Mouse (Mus musculus) liver, embryonic 14.5 days (tissue): ENCODE results near the gene Avil.

Experiments
- CTCF ChIP-seq: IDR thresholded peaks from 2 replicates; pipeline ENCODE4 v1.5.1; 2016; ENCODE audit warnings: antibody characterized with exemption, low read depth, control low read depth
- EP300 ChIP-seq: IDR thresholded peaks from 2 replicates; pipeline ENCODE4 v1.6.1; 2016; ENCODE audit warnings: antibody characterized with exemption, low read depth

- TF ChIP-seq CTCF (no peak), EP300 (no peak)
These were observed 2.3 kb downstream of the Avil start for GRCm38 (mm10) chr10:127002765-127003164.
